Mouse (Mus musculus) liver, embryonic 14.5 days (tissue): ENCODE results near the gene Ppil6.

Experiments
- CTCF ChIP-seq: IDR thresholded peaks from 2 replicates; pipeline ENCODE4 v1.5.1; 2016; ENCODE audit warnings: antibody characterized with exemption, low read depth, control low read depth
- EP300 ChIP-seq: IDR thresholded peaks from 2 replicates; pipeline ENCODE4 v1.6.1; 2016; ENCODE audit warnings: antibody characterized with exemption, low read depth

DNA sequence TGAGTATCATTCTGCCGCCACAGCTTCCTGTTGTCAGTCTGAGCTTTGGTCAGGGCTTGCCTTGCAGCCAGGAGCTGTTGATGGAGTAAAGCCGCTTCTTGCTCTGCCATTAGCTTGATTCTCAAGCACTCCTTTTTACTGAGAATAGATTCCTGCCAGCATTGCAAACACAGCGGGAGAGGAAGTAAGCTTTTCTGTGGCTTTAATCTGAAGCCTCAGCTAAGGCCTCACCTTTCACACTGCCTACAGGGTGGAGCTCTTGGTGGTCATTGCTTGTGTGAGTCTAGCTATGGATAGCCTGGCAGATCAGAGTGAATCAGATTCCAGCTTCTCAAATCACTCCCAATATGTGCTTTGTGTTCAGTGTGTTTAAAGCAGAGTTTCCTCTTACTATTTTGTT lies 62.1 kb downstream of the Ppil6 start:
- TF ChIP-seq CTCF, result no peak
- no peak for TF ChIP-seq EP300
